11 mouse cellular contexts compared by ENCODE assay signal in genomic region chr1:34666226-34666662, GRCm38 (mm10).
DNase-seq lines count a peak whose midpoint lies in the region; ATAC-seq lines count a peak whose summit lies in the region.
"Had no signal": no experiment of that assay in that cellular context is flagged by ENCODE, and none has a peak within 500 bp of the region (broad histone marks: within the 10 kb centered on the region; RNA-seq: fewer than 3 reads in every experiment).

No protein-coding gene starts in this region.

- no peaks in the 10 kb centered on the region for H3K36me3 ChIP-seq in heart, embryonic 14.5 days (ENCODE audit: control insufficient read depth, insufficient read depth, low read length)
- no peaks in the 10 kb centered on the region for H3K36me3 ChIP-seq in embryonic facial prominence, embryonic 10.5 days (replicated peaks)
- H3K36me3 ChIP-seq in hindbrain, embryonic 16.5 days (ENCODE audit: control insufficient read depth, insufficient read depth, low read length): no peaks in the 10 kb centered on the region
- H3K36me3 ChIP-seq in neural tube, embryonic 14.5 days (ENCODE audit: control insufficient read depth, insufficient read depth, low read length): no peaks in the 10 kb centered on the region
- H3K36me3 ChIP-seq: stomach, embryonic 15.5 days had no signal

- no peak overlapping the region for H3K27ac ChIP-seq in heart, embryonic 14.5 days (replicated peaks in 1 of 2; ENCODE audit: control insufficient read depth in 1 of 2, insufficient read depth in 1 of 2, low read depth in 2 of 2, low read length in 2 of 2)
- peak overlapping the region; percentile 27; the same call in 1 of the 2 replicates for H3K27ac ChIP-seq in embryonic facial prominence, embryonic 10.5 days (replicated peaks)
- H3K27ac ChIP-seq in hindbrain, embryonic 16.5 days (ENCODE audit: low read depth, low read length): peak overlapping the region; percentile 78; the same call in 1 of the 2 replicates
- H3K27ac ChIP-seq in neural tube, embryonic 14.5 days (ENCODE audit: low read depth, low read length): peak overlapping the region; percentile 87; the same call in 1 of the 2 replicates
- H3K27ac ChIP-seq: stomach, embryonic 15.5 days had no signal

- H3K9ac ChIP-seq in heart, embryonic 14.5 days (ENCODE audit: low read length): no peak overlapping the region
- no peak overlapping the region for H3K9ac ChIP-seq in hindbrain, embryonic 16.5 days (ENCODE audit: low read depth, low read length)
- no peak overlapping the region for H3K9ac ChIP-seq in neural tube, embryonic 14.5 days (replicated peaks; ENCODE audit: low read depth, low read length)
- H3K9ac ChIP-seq: lung, embryonic 14.5 days; stomach, embryonic 15.5 days had no signal

- 80% methylated on average over 13 of the region's 13 CpGs for WGBS in heart, embryonic 14.5 days
- WGBS in embryonic facial prominence, embryonic 10.5 days: 70% methylated on average over 13 of the region's 13 CpGs
- 23% methylated on average over 13 of the region's 13 CpGs for WGBS in hindbrain, embryonic 16.5 days
- WGBS in neural tube, embryonic 14.5 days: 24% methylated on average over 13 of the region's 13 CpGs

- H3K9me3 ChIP-seq in heart, embryonic 14.5 days (ENCODE audit: control insufficient read depth, low read length): no peaks in the 10 kb centered on the region
- no peaks in the 10 kb centered on the region for H3K9me3 ChIP-seq in embryonic facial prominence, embryonic 10.5 days
- H3K9me3 ChIP-seq in hindbrain, embryonic 16.5 days (ENCODE audit: control insufficient read depth, low read length): no peaks in the 10 kb centered on the region
- no peaks in the 10 kb centered on the region for H3K9me3 ChIP-seq in neural tube, embryonic 14.5 days (ENCODE audit: control insufficient read depth, low read length)
- H3K9me3 ChIP-seq: stomach, embryonic 15.5 days had no signal

- no peak overlapping the region for H3K4me2 ChIP-seq in heart, embryonic 14.5 days (ENCODE audit: low read length)
- H3K4me2 ChIP-seq in hindbrain, embryonic 16.5 days (ENCODE audit: low read length): peak overlapping the region; percentile 1; the same call in 1 of the 2 replicates
- no peak overlapping the region for H3K4me2 ChIP-seq in neural tube, embryonic 14.5 days (ENCODE audit: low read depth, low read length)
- H3K4me2 ChIP-seq: lung, embryonic 14.5 days; stomach, embryonic 15.5 days had no signal

- intact Hi-C loops in heart, postnatal 10 days (cut with DNase I): no loop called here

- no peak overlapping the region for H3K4me3 ChIP-seq in heart, embryonic 14.5 days (ENCODE audit: control insufficient read depth in 1 of 2, insufficient read depth in 1 of 2, low read depth in 1 of 2, low read length in 2 of 2)
- no peak overlapping the region for H3K4me3 ChIP-seq in embryonic facial prominence, embryonic 10.5 days
- no peak overlapping the region for H3K4me3 ChIP-seq in hindbrain, embryonic 16.5 days (ENCODE audit: low read length)
- no peak overlapping the region for H3K4me3 ChIP-seq in neural tube, embryonic 14.5 days (ENCODE audit: low read depth, low read length)
- H3K4me3 ChIP-seq: stomach, embryonic 15.5 days had no signal

- H3K4me1 ChIP-seq in heart, embryonic 14.5 days (ENCODE audit: control insufficient read depth in 2 of 2, insufficient read depth in 2 of 2, low read length in 2 of 2): peaks cover 12 to 17% of the 10 kb centered on the region in 2 experiments
- peaks cover 5% of the 10 kb centered on the region; the same call in 1 of the 2 replicates for H3K4me1 ChIP-seq in embryonic facial prominence, embryonic 10.5 days
- peaks cover 6% of the 10 kb centered on the region; the same call in 1 of the 2 replicates for H3K4me1 ChIP-seq in hindbrain, embryonic 16.5 days (ENCODE audit: control insufficient read depth, insufficient read depth, low read depth, low read length)
- 0 out of 2 replicates have a peak, but pooled peaks cover 5% of the 10 kb centered on the region for H3K4me1 ChIP-seq in neural tube, embryonic 14.5 days (ENCODE audit: control insufficient read depth, insufficient read depth, low read length)
- H3K4me1 ChIP-seq: stomach, embryonic 15.5 days had no signal

- no peaks in the 10 kb centered on the region for H3K27me3 ChIP-seq in heart, embryonic 14.5 days (ENCODE audit: control insufficient read depth, insufficient read depth, low read length)
- H3K27me3 ChIP-seq in embryonic facial prominence, embryonic 10.5 days (replicated peaks; ENCODE audit: low read depth, poor library complexity, severe bottlenecking): no peaks in the 10 kb centered on the region
- no peaks in the 10 kb centered on the region for H3K27me3 ChIP-seq in hindbrain, embryonic 16.5 days (replicated peaks; ENCODE audit: control insufficient read depth, insufficient read depth, low read length)
- no peaks in the 10 kb centered on the region for H3K27me3 ChIP-seq in neural tube, embryonic 14.5 days (ENCODE audit: control insufficient read depth, insufficient read depth, low read length)
- H3K27me3 ChIP-seq: stomach, embryonic 15.5 days had no signal

- 0 out of 2 replicates have a peak, but pooled peaks have one; percentile 27 for ATAC-seq in heart, embryonic 14.5 days (ENCODE audit: insufficient number of reproducible peaks, insufficient read depth, low FRiP score, low read depth)
- ATAC-seq in hindbrain, embryonic 16.5 days: peak; percentile 90
- peak; percentile 89 for ATAC-seq in neural tube, embryonic 14.5 days (ENCODE audit: low read depth)
- no peak for ATAC-seq in monocyte, adult 5-6 weeks (replicated peaks; ENCODE audit: insufficient number of reproducible peaks, low FRiP score, low TSS enrichment, poor library complexity, severe bottlenecking)

- DNase-seq in heart, postnatal 10 days: no peak
- DNase-seq in embryonic facial prominence, embryonic 10.5 days (ENCODE audit: low spot score): no peak
- DNase-seq in ovary, postnatal 14 days (ENCODE audit: low spot score): no peak
- DNase-seq in thymus, postnatal 36 days: no peak
- DNase-seq: heart, postnatal 36 days; lung, embryonic 14.5 days had no signal

Comparison
In these comparisons a context has a peak if more than half of its experiments do, and no peak if none do; other contexts are left out.
1. H3K27ac ChIP-seq: peak in embryonic facial prominence, embryonic 10.5 days (single experiment), hindbrain, embryonic 16.5 days (single experiment) and neural tube, embryonic 14.5 days (single experiment); none in heart, embryonic 14.5 days (0 of 2).